Mouse (Mus musculus): ENCODE results near the gene Gm21981.

Gene Gm21981

DNA sequence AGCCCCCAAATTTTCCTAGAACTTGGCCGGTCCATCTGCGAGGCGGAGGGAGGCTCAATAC lies at the start of gene Gm21981:
TSS of gene Gm21981 (minus strand) at position 14 of the 61 bp plus-strand sequence.
- in situ Hi-C loops (cut with MboI; ENCODE audit: unreplicated experiment in 2 of 2), result loop anchor here (5.0 to 25.0 kb wide), 6 partner anchors 82 to 682 kb away; partner anchors contain the start of genes Bysl (in 1 of the 2), Ccnd3 (in 1 of the 2), Gm20517 (in 1 of the 2) and Med20 (in 1 of the 2)

DNA sequence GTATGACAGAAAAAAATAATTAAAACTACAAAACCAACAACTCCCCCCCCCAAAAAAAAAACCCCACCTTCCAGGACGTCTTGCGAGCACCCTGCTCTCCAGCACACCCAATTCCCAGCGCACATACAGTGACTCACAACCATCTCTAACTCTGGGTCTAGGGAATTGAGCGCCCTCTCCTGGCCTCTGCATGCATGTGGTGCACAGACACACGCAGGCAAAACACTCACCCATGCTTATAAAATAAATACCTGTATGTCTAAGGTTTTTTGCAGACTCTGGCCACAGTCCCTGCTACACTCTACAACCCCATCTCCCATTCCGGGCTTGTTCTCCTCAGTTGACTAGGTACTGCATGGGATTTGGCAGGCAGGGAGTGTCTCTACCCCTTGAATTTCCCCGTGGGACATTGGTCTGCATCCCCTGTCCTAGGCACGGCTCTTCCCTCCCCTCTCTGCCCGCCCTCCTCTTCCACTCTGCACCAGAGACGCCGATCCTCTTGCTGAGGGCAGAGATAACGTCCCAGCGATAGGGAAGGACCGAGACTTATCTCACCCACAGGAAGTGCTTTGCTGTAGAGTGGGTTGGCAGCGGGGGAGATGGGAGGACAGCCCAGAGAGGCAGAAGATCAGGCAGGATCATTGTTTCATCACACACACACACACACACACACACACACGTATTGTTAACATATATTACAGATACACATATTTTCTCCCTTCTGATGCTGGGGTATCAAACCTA lies 48.9 kb upstream of the Gm21981 start:
- in situ Hi-C loops (cut with MboI; ENCODE audit: unreplicated experiment in 2 of 2), result loop anchor here (5.0 to 10.0 kb wide), 2 partner anchors 49 to 122 kb away; no protein-coding TSS in a partner anchor

DNA sequence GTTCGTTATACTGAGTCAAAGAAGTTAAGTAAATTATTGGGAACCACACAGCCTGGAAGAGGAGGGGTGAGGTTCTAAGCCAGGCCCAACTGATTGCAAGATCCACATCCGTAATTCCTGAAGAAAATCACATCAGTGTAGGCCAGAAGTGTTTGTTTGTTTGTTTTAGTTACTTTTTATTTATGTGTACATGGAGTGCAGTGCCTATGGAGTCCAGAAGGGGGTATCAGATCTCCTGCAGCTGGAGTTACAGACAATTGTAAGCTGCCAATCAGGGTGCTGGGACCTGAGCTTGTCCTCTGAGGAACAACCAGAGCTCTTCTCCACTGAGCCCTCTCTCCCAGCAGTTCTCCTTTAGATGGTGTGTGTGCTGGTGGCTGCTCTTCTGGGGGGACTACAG lies 45.9 kb upstream of the Gm21981 start:
- in situ Hi-C loops (cut with MboI; ENCODE audit: unreplicated experiment in 2 of 2), result loop anchor here (5.0 to 10.0 kb wide), 2 partner anchors 52 to 125 kb away; no protein-coding TSS in a partner anchor

DNA sequence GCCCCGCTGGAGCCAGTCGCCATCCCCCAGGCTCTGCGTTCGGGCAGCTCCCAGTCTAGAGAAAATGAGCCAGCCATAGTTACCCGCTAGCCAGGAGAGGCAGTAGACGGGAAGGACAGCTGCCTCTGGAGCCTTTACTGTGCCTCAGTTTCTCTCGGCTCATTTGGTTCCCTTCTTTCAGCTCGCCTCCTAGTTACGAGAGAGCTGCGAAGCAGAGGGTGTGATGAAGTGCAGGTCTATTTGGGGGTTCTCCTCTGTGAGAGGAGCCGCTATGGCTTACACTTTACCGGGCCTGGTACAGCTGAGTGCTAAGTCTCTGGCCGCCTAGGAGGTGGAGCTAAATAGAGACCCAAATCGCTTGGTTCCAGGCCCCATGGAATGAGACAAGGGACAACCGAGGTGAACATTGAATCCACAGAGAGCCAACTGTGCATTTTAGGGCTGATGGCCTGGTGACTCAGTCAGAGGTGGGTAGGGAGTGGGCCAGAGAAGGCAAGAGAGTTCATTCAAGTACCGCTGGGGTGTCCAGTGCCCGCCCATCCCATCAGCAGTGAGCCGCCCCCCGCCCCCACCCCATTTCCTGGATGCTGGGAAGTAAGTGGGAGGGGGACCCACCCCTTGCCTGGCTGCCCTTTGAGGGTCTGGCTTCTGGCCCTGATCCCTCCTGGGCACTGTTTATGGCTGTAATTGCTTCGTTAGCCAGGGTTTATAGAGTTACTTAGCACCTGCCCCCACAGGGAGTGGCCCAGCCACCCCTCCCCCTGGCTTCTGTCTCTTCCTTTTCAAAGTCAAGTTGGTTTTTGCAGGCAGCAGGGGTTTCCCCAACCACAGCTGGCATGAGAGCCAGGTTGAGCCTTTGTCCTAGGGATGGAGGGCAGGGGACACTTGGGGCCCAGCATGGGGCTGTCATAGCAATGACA lies 44.9 kb upstream of the Gm21981 start:
- in situ Hi-C loops (cut with MboI; ENCODE audit: unreplicated experiment in 2 of 2), result loop anchor here in 1 of 2 experiments (5.0 kb wide), 1 partner anchor 33 kb away; no protein-coding TSS in a partner anchor

DNA sequence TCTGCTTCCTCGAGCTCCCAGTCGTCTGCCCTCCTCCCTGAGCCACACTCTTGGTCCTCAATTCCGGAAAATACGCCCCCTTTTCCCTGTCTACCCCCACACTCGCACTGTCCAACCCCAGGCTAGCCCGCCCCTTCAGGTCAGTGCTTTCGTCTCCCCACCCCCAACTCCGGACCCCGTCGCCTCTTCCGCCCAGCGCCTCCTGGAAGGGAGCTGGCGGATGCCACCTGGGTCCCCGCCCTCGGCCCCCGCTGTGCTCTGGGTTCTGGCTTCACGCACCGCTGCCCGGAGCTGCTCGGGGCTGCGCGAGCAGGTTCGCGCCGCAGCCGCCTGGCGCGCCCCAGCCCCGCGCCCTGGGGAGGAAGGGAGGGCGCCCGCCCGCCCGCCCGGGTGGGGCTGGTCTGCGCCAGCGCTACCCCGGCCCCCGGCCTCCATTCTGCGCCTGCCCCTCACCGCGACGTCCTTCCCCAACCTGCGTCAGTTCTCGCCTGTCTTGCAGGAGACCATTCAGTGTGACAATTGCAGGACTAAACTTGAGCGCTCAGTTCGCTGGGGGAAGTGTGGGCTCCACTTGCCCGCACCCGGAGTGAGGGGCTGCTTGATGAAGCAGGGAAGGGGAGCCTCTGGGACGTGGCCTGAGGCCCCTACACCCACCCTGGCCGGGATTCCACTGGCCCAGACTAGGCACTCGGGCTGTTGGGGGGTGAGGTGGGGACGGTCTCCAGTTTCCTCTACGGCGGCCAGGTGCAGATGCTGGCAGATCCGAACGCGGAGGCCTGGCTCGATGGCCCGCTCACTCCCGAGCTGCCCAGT lies 44.0 kb upstream of the Gm21981 start:
- in situ Hi-C loops (cut with MboI; ENCODE audit: unreplicated experiment in 2 of 2), result loop anchor here in 1 of 2 experiments (5.0 kb wide), 1 partner anchor 34 kb away; no protein-coding TSS in a partner anchor

DNA sequence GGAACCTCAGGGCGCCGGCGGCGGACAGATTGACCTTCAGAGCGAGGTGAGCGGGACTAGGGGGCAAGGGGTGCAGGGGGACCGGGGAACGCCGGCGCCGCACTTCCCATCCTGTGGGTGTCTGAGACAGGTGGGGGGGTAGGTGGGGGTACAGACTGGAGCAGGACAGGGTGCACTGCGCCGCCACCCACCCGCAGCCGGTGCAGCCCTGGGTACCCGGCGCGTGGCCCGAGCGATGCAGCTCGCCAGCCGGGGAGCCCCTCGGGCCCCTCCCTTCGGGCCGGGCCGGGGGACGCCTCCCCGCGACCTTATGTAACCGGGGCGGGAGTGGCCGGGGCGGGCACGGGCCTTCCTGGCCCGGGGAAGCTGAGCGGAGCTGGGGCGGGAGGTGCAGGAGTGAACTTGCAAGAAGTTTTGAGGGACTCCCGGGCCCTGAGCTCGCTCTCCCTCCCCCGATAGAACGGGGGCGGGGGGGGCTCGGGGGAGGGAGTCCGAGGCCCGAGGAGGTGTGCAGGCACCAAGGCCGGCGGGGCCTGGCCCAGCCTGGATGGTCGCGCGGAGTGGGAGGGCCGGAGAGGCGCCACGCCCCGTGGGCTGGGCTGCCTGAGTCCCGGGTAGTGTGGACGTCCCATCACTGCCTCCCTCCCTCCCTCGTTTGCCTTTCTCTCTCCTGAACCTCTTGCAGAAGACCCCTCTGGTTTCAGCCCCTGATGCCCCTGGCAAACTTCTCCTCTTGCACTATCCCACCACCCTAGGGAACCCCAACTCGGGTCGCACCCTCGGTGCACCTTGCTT lies 43.2 kb upstream of the Gm21981 start:
- in situ Hi-C loops (cut with MboI; ENCODE audit: unreplicated experiment in 2 of 2), result loop anchor here in 1 of 2 experiments (5.0 kb wide), 1 partner anchor 35 kb away; no protein-coding TSS in a partner anchor

DNA sequence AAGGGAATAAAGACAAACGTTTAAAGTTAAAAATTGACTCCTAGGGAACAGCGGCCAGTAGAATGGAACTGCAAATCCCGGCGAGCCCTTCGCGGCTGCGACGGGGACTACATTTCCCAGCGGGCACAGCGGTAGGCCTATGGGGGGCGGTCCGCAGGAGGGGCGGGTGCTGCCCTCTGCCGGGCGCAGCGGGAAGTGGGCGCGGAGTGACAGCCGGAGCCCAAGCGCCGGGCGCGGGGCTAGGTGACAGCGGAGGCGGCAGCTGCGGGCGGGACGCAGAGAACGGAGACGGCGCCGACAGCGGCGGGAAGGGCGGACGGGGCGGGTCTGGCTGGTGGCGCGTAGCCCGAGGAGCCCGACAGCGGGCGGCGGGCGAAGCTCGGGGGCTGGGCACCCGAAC lies 42.6 kb upstream of the Gm21981 start, which contains the start of gene Tfeb:
TSS of gene Tfeb (plus strand) at position 175 of the 400 bp plus-strand sequence.
- in situ Hi-C loops (cut with MboI; ENCODE audit: unreplicated experiment in 2 of 2), result loop anchor here in 1 of 2 experiments (5.0 kb wide), 1 partner anchor 35 kb away; no protein-coding TSS in a partner anchor

DNA sequence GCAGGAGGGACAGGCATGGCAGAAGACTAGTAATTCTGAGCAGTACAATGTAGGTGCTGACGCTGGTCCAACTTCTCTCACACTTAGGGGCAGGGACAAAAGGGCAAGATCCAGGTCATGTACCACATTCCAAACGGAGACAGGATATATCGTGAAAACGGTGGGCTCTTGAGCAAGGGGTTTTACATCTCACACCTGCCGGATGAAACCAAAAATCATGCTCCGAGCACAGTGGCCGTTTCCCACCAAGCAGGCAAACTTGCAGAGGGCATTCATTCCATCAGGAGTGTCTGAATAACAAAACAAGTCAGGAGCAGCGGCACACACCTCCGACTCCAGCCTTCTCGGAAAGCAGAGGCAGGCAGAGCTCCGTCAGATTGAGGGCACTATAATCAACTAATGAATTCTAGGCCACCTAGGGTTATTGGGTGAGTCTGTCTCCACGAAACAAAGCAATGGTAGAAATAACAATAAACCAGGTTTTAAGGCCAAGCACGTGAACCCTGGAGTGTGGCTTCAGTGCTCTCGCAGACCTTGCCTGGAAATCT lies 41.4 kb upstream of the Gm21981 start:
- in situ Hi-C loops (cut with MboI; ENCODE audit: unreplicated experiment in 2 of 2), result loop anchor here in 1 of 2 experiments (5.0 kb wide), 1 partner anchor 37 kb away; no protein-coding TSS in a partner anchor

DNA sequence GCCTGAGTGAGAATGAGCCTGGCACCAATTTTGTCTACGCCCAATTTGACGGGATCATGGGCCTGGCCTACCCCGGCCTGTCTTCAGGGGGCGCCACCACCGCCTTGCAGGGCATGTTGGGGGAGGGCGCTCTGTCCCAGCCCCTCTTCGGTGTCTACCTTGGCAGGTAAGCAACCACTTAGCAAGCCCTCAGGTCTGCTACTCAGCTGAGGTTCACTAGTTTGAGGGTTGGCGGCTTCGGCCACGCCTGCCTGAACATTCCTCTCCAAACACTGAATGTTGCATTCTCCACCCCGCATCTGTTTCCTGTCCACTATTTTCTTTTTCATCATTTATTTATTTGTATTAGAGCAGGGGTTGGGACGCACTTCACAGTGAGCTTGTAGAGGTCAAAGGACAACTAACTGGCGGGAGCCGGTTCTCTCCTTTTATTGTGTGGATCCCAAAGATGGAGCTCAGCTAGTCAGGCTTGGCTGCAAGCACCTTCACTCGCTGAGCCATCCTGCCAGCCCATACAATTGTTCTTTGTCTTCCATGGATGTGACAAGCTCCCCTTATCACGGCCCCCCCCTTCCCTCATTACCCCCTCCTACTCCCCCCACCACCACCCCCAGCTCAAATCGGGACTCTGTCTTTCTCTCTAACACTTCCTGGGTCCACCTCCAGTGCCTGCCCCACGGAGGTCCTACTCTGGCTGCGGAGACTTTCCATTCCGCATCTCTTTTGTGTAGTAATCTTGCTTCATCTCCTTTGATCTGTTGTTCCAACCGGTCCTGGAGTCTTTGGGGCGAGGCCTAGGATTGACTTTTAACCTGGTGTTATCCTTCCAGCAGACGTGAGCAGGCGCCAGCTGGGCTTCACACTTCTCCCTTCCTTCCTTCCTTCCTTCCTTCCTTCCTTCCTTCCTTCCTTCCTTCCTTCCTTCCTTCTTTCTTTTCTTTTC lies 36.6 kb upstream of the Gm21981 start:
- in situ Hi-C loops (cut with MboI; ENCODE audit: unreplicated experiment in 2 of 2), result no loop called here

DNA sequence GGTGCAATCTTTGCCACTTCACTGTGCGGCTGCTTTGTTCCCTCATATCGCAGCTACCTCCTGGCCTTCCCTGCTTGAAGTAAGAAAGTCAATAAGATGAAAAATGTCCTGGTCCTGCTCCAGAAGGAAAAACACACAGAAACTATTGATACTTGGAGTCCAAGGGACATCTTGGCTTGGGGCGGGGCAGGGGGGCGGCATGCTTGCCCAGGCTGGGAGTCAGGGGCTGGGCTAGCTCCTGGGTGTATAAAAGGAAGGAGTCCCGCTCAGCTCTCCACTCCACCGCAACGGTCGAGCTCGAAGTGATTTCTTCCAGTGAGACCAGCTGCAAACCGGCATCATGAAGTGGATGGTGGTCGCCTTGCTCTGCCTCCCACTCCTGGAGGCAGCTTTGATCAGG lies 32.3 kb upstream of the Gm21981 start, which contains the start of gene Pgc:
TSS of gene Pgc (plus strand) at position 277 of the 400 bp plus-strand sequence.
- in situ Hi-C loops (cut with MboI; ENCODE audit: unreplicated experiment in 2 of 2), result no loop called here

DNA sequence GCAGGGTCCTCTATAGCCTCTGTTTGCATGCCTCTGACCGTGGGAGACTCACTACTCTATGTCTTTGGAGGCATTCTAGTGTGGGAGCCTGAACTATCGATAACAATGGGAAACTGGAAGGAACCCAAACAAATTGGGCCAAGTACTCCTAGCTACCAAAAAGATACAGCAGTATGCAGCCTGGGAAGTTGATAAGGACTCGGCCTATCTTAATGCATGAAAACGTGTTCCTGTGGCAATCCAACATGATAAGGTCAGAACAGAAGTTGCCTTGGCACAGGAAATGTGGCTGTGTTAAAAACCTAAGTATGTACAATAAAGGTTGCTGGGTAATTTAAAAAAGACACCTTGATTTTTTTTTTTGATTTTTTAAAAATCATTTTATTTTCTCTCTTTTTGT lies 26.9 kb upstream of the Gm21981 start:
- in situ Hi-C loops (cut with MboI; ENCODE audit: unreplicated experiment in 2 of 2), result no loop called here

DNA sequence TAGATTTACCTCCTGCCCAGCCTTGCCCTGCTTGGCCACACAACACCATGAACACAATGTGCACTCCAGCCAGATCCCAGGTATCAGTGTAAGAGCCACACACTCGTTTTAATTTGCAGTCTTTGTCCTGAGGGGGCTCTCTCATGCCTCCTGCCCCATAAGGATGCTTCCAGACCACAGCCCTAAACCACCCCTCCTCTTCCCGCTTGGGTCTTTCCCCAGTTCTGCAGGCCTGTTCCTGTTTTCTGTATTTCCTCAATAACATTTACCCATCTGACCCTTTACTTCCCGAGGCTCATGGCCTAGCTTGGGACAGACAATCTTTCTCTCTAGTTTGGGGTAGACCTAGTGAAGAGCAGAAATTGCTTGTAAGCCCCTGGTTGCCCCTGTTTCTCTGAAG lies 20.8 kb upstream of the Gm21981 start:
- in situ Hi-C loops (cut with MboI; ENCODE audit: unreplicated experiment in 2 of 2), result no loop called here

DNA sequence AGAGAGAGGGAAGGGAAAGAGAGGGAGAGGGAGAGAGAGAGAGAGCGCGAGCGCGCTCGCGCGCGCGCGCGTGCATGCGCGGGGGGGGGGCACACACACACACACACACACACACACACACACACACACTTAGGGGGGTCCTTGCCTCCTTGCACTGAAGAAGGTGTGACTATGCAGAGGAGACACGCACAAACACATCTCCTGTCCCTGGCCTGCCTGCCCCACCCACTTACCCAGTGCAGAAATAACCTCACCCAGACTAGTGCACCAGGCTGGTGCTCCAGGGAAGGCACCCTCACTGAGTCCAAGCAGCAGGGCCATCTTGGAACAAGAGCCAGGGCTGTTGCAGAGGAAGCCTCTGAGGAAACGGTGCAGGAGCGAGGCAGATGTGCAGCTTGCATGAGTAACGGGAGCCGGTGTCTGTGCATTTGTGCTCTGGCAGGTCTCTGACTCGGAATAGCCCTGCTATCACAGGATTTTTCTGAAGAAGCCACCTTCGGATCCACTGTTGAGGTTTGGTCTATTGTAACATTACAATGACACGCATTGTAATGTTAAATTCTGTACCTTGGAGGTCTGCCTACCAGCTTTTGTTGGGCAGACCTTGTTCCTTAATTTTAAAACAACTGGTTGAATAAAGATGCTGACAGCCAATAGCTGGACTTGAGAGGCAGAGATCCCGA lies 18.8 kb upstream of the Gm21981 start:
- in situ Hi-C loops (cut with MboI; ENCODE audit: unreplicated experiment in 2 of 2), result no loop called here

DNA sequence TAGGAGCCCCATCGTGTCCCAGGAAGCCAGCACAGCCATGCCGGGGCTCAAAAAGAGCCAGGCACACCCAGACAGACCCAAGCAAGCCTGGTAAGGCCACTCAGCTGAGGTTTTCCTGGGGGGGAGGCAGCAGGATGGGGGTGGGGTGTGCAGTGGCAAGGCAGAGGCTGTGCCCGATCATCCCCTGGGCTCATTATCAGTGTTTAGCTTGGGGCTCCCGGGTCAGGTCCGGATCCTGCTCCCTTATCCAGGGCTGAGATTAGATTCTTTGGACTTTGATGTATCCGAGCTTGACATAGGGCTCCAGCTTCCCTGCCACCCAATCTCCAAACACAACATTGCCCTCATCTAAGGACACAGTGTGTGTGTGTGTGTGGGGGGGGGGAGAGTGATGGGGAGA lies 17.6 kb upstream of the Gm21981 start:
- in situ Hi-C loops (cut with MboI; ENCODE audit: unreplicated experiment in 2 of 2), result no loop called here

DNA sequence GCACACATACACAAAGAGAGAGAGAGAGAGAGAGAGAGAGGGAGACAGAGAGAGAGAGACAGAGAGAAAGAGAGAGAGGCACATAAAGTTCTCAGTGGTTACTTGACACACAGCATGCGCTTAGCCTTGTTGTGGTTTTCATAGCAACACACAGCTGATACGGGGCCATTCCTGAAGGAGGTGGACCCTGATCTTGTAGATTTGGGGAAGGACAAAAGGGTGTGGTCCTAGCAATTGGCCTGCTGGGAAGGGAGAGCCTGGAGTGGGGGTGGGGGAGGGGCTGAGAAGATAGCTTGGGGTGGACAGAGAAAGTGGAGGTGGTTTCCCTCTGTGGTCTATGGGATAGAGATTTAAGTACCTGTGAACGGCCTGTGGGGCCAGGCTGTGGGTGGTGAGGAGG lies 15.8 kb upstream of the Gm21981 start:
- in situ Hi-C loops (cut with MboI; ENCODE audit: unreplicated experiment in 2 of 2), result no loop called here

DNA sequence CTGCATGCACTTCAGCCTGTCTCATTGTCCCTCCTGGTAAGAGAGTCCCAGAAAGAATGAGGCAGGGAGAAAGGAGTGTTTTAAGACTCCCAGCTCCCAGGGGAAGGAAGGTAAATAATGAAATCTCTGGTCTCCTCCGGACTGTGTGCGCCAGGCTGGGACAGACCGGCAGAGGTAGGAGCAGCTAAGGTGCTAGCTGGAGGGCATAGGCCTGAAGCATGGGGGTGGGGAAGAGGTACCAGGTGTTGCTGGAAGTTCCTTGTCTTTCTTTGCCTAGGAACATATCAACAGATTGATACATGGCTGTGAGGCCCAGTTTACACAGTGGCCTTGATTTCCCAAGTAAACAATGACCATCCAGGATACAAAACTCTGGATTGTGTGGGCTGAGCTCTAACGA lies 14.7 kb upstream of the Gm21981 start:
- in situ Hi-C loops (cut with MboI; ENCODE audit: unreplicated experiment in 2 of 2), result no loop called here

DNA sequence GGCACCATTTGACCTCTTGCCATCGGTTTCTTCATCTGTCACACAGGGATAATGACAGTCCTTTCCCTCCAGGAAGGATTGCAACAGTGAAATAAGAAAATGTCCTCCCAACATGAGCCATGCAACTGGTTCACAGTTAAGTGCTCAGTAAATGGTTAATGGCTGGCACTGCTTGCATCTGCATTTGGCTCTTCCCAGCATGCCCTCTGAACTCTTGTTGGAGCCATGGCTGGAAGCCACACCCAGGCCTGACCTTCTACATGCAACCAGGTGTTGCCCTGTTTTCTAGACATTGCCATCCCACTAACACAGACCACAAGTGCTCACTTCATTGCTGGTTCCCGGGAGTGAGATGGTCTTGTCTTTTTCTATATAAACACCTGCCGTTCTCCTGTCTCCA lies 13.7 kb upstream of the Gm21981 start:
- in situ Hi-C loops (cut with MboI; ENCODE audit: unreplicated experiment in 2 of 2), result no loop called here

DNA sequence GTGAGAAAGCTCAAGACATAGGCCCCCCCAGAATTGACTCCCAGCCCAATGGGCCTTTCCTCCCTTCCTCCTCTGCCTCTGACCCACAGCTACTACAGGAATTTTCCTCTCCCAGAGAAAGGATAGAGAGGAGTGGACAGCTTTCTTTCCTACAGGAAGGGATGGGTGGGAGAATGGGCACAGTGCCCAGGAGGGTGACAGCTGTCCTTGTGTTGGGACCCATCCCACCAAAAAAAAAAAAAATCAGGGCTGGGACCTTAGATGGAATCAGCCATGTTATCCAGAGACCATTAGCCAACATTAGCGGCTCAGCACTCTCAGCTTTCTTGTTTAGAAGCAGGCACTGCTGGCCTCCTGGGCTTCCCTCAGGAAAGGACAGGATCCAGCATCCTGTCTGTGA lies 11.9 kb upstream of the Gm21981 start:
- in situ Hi-C loops (cut with MboI; ENCODE audit: unreplicated experiment in 2 of 2), result no loop called here

All from v-Abl transformed pro-B cells (cell line).